Comparison of ENCODE assay signal across 10 mouse cellular contexts in genomic region chr5:92495771-92496409, GRCm38 (mm10). TPM values are rescaled to one million over a fixed set of nuclear protein-coding genes. Genes with fewer than 3 reads are reported as not detected.
DNase-seq lines count a peak whose midpoint lies in the region; ATAC-seq and TF ChIP-seq lines count a peak whose summit lies in the region.
"Had no signal": no experiment of that assay in that cellular context is flagged by ENCODE, and none has a peak within 500 bp of the region (broad histone marks: within the 10 kb centered on the region; RNA-seq: fewer than 3 reads in every experiment).

No protein-coding gene starts in this region.

- peak; percentile 14; the same call in 1 of the 2 replicates for ATAC-seq in hindbrain, embryonic 16.5 days
- ATAC-seq in heart, embryonic 16.5 days (replicated peaks; ENCODE audit: extremely low read depth, insufficient read depth, low FRiP score): no peak
- ATAC-seq in lung, postnatal 0 days: peak; percentile 69

- intact Hi-C loops in left cerebral cortex, postnatal 10 days (cut with DNase I): no loop called here

- DNase-seq in hindbrain, embryonic 10.5 days (ENCODE audit: low spot score): no peak
- DNase-seq in lung, postnatal 0 days (ENCODE audit: low spot score): peak; percentile 76
- DNase-seq in ovary, adult 18-20 months (ENCODE audit: low spot score): no peak
- no peak for DNase-seq in left cerebral cortex, postnatal 10 days (ENCODE audit: extremely low spot score in 1 of 2, low spot score in 2 of 2)
- DNase-seq: cerebellum, adult 11-12 months had no signal

- no peak overlapping the region for H3K4me3 ChIP-seq in hindbrain, embryonic 16.5 days (ENCODE audit: low read length)
- H3K4me3 ChIP-seq in hindbrain, embryonic 10.5 days: no peak overlapping the region
- no peak overlapping the region for H3K4me3 ChIP-seq in brown adipose tissue, adult 24 weeks (ENCODE audit: insufficient read depth, low read depth, low read length)
- no peak overlapping the region for H3K4me3 ChIP-seq in heart, embryonic 16.5 days (ENCODE audit: low read length)
- H3K4me3 ChIP-seq in lung, postnatal 0 days (ENCODE audit: low read depth, low read length): no peak overlapping the region

- H3K4me2 ChIP-seq in hindbrain, embryonic 16.5 days (ENCODE audit: low read length): no peak overlapping the region
- H3K4me2 ChIP-seq in heart, embryonic 16.5 days (ENCODE audit: low read depth, low read length): no peak overlapping the region
- no peak overlapping the region for H3K4me2 ChIP-seq in lung, postnatal 0 days (replicated peaks; ENCODE audit: low read depth, low read length)

- no peaks in the 10 kb centered on the region for H3K9me3 ChIP-seq in hindbrain, embryonic 16.5 days (ENCODE audit: control insufficient read depth, low read length)
- no peaks in the 10 kb centered on the region for H3K9me3 ChIP-seq in hindbrain, embryonic 10.5 days
- no peaks in the 10 kb centered on the region for H3K9me3 ChIP-seq in heart, embryonic 16.5 days (replicated peaks; ENCODE audit: control insufficient read depth, low read length)
- no peaks in the 10 kb centered on the region for H3K9me3 ChIP-seq in lung, postnatal 0 days (ENCODE audit: low read length)

- peak; percentile 59; the same call in 1 of the 2 replicates for TF ChIP-seq EP300 in lung, postnatal 0 days (IDR thresholded peaks at IDR 0.05)

- no peaks in the 10 kb centered on the region for H3K36me3 ChIP-seq in hindbrain, embryonic 16.5 days (ENCODE audit: control insufficient read depth, insufficient read depth, low read length)
- no peaks in the 10 kb centered on the region for H3K36me3 ChIP-seq in hindbrain, embryonic 10.5 days
- no peaks in the 10 kb centered on the region for H3K36me3 ChIP-seq in heart, embryonic 16.5 days (ENCODE audit: control insufficient read depth, insufficient read depth)
- no peaks in the 10 kb centered on the region for H3K36me3 ChIP-seq in lung, postnatal 0 days (ENCODE audit: insufficient read depth, low read length)

- peaks cover 13% of the 10 kb centered on the region for H3K4me1 ChIP-seq in hindbrain, embryonic 16.5 days (ENCODE audit: control insufficient read depth, insufficient read depth, low read depth, low read length)
- H3K4me1 ChIP-seq in hindbrain, embryonic 10.5 days (replicated peaks): peaks cover 37% of the 10 kb centered on the region
- peaks cover 31% of the 10 kb centered on the region for H3K4me1 ChIP-seq in brown adipose tissue, adult 24 weeks (ENCODE audit: control insufficient read depth, insufficient read depth, insufficient read length, low read length)
- peaks cover 58% of the 10 kb centered on the region for H3K4me1 ChIP-seq in heart, embryonic 16.5 days (ENCODE audit: control insufficient read depth, insufficient read depth, low read length)
- H3K4me1 ChIP-seq in lung, postnatal 0 days (ENCODE audit: insufficient read depth, low read depth, low read length): peaks cover 53% of the 10 kb centered on the region

- H3K9ac ChIP-seq in hindbrain, embryonic 16.5 days (ENCODE audit: low read depth, low read length): no peak overlapping the region
- H3K9ac ChIP-seq in heart, embryonic 16.5 days (ENCODE audit: low read length): no peak overlapping the region
- no peak overlapping the region for H3K9ac ChIP-seq in lung, postnatal 0 days (replicated peaks; ENCODE audit: low read depth)

- no peaks in the 10 kb centered on the region for H3K27me3 ChIP-seq in hindbrain, embryonic 16.5 days (replicated peaks; ENCODE audit: control insufficient read depth, insufficient read depth, low read length)
- no peaks in the 10 kb centered on the region for H3K27me3 ChIP-seq in hindbrain, embryonic 10.5 days (ENCODE audit: insufficient read depth, poor library complexity, severe bottlenecking)
- H3K27me3 ChIP-seq in heart, embryonic 16.5 days (ENCODE audit: control insufficient read depth, insufficient read depth, low read length): no peaks in the 10 kb centered on the region
- no peaks in the 10 kb centered on the region for H3K27me3 ChIP-seq in lung, postnatal 0 days (replicated peaks; ENCODE audit: insufficient read depth, low read length)

- no peak for TF ChIP-seq CTCF in lung, postnatal 0 days (IDR thresholded peaks at IDR 0.05)

- H3K27ac ChIP-seq in hindbrain, embryonic 16.5 days (ENCODE audit: low read depth, low read length): no peak overlapping the region
- no peak overlapping the region for H3K27ac ChIP-seq in hindbrain, embryonic 10.5 days
- H3K27ac ChIP-seq in brown adipose tissue, adult 24 weeks (replicated peaks; ENCODE audit: low read depth, low read length): peak overlapping the region; percentile 67
- peak overlapping the region; percentile 36; the same call in 1 of the 2 replicates for H3K27ac ChIP-seq in heart, embryonic 16.5 days (ENCODE audit: low read length)
- H3K27ac ChIP-seq in lung, postnatal 0 days (ENCODE audit: low read length): peak overlapping the region; percentile 85
- H3K27ac ChIP-seq: kidney, postnatal 0 days had no signal

- 88% methylated on average over 7 of the region's 7 CpGs for WGBS in hindbrain, embryonic 16.5 days
- WGBS in hindbrain, embryonic 10.5 days: 83% methylated on average over 7 of the region's 7 CpGs
- 84% methylated on average over 7 of the region's 7 CpGs for WGBS in heart, embryonic 16.5 days
- 52% methylated on average over 7 of the region's 7 CpGs for WGBS in lung, postnatal 0 days

RNA-seq across cellular contexts. Expression of gene Scarb2, which starts 10.7 kb away (rescaled TPM):
- 23.1 and 23.5 TPM in 2 replicates for polyA plus RNA-seq in hindbrain, embryonic 16.5 days (2015; fragmentation: Nextera tagmentation; extraction: Ambion mirVana)
- polyA plus RNA-seq in hindbrain, embryonic 10.5 days (2016; fragmentation: Nextera tagmentation; extraction: Ambion mirVana): 9.2 and 11.8 TPM in 2 replicates
- 50.9 and 52.2 TPM in 2 replicates for polyA plus RNA-seq in brown adipose tissue, adult 24 weeks (2012; ENCODE audit: insufficient read depth, insufficient read length, missing spikeins)
- polyA plus RNA-seq in heart, embryonic 16.5 days (2015; fragmentation: Nextera tagmentation; extraction: Ambion mirVana): 18.3 and 18.7 TPM in 2 replicates
- 46.6 and 52.4 TPM in 2 replicates for polyA plus RNA-seq in lung, postnatal 0 days (2015; fragmentation: Nextera tagmentation; extraction: Ambion mirVana)
- total RNA-seq in left cerebral cortex, postnatal 10 days (2021): 10 to 100 TPM; 90.0 to 92.6 TPM

RNA-seq across cellular contexts. Expression of gene Fam47e, which starts 59.0 kb away (rescaled TPM):
- polyA plus RNA-seq in hindbrain, embryonic 16.5 days (2015; fragmentation: Nextera tagmentation; extraction: Ambion mirVana): 2.2 and 2.3 TPM in 2 replicates
- 0.86 TPM in 1 of 2 replicates, not detected in the other for polyA plus RNA-seq in hindbrain, embryonic 10.5 days (2016; fragmentation: Nextera tagmentation; extraction: Ambion mirVana)
- polyA plus RNA-seq in brown adipose tissue, adult 24 weeks (2012; ENCODE audit: insufficient read depth, insufficient read length, missing spikeins): not detected in 2 replicates
- 0.56 and 0.72 TPM in 2 replicates for polyA plus RNA-seq in heart, embryonic 16.5 days (2015; fragmentation: Nextera tagmentation; extraction: Ambion mirVana)
- polyA plus RNA-seq in lung, postnatal 0 days (2015; fragmentation: Nextera tagmentation; extraction: Ambion mirVana): 11.4 and 15.4 TPM in 2 replicates
- under 1 TPM in 1 of 2 experiments, not detected in 1; 0.55 TPM for total RNA-seq in left cerebral cortex, postnatal 10 days (2021)
- total RNA-seq: heart, postnatal 10 days had no signal

Comparison
In these comparisons a context has a peak if more than half of its experiments do, and no peak if none do; other contexts are left out.
1. H3K27ac ChIP-seq: peak in brown adipose tissue, adult 24 weeks (single experiment), heart, embryonic 16.5 days (single experiment) and lung, postnatal 0 days (single experiment); none in hindbrain, embryonic 16.5 days (single experiment) and hindbrain, embryonic 10.5 days (single experiment).